ENCODE assay signal across 25 mouse cellular contexts in the genomic region with DNA sequence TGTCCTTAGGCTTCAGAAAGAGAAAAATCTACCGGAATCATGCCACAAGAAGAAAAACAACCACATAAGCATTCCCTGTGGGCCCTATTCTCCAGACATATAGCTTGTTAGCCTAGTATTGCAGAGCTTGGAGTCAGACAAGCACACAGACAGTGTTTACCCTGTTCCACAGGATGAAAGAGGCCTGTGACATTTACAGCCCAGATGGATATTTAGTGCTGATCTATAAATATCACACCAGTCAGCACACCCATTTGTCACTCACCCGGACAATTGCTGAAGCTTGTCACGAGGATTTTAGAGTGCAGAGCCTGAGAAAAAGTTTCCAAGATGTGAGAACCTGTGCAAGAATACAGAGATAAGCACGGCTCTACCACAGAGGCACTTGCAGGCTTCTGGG.
DNase-seq lines count a peak whose midpoint lies in the region; ATAC-seq and TF ChIP-seq lines count a peak whose summit lies in the region.
"Had no signal": no experiment of that assay in that cellular context is flagged by ENCODE, and none has a peak within 500 bp of the region (broad histone marks: within the 10 kb centered on the region; RNA-seq: fewer than 3 reads in every experiment).

No protein-coding gene starts in this region.

- WGBS in intestine, embryonic 14.5 days: 10% methylated on average over 4 of the region's 4 CpGs
- 7% methylated on average over 4 of the region's 4 CpGs for WGBS in intestine, postnatal 0 days
- WGBS in liver, postnatal 0 days (ENCODE audit: insufficient replicate concordance): 34% methylated on average over 4 of the region's 4 CpGs

- no peak overlapping the region for H3K4me3 ChIP-seq in intestine, embryonic 14.5 days (ENCODE audit: low read depth, low read length)
- H3K4me3 ChIP-seq in intestine, postnatal 0 days (ENCODE audit: low read depth, low read length): no peak overlapping the region
- H3K4me3 ChIP-seq in liver, postnatal 0 days (ENCODE audit: low read depth, low read length): no peak overlapping the region
- H3K4me3 ChIP-seq: embryonic facial prominence, embryonic 10.5 days; forebrain, embryonic 10.5 days; heart, embryonic 15.5 days; hindbrain, embryonic 10.5 days; limb, embryonic 10.5 days; midbrain, embryonic 12.5 days had no signal

- no peak for TF ChIP-seq EP300 in liver, postnatal 0 days (IDR thresholded peaks at IDR 0.05; ENCODE audit: low read depth)

- no peak for TF ChIP-seq CTCF in intestine, postnatal 0 days (IDR thresholded peaks at IDR 0.05; ENCODE audit: low read depth)
- TF ChIP-seq CTCF in liver, postnatal 0 days (IDR thresholded peaks at IDR 0.05; ENCODE audit: low read depth): no peak

- H3K4me2 ChIP-seq in intestine, embryonic 14.5 days (ENCODE audit: low read length): no peak overlapping the region
- no peak overlapping the region for H3K4me2 ChIP-seq in intestine, postnatal 0 days (replicated peaks; ENCODE audit: low read depth)
- H3K4me2 ChIP-seq in liver, postnatal 0 days (ENCODE audit: low read depth, low read length): no peak overlapping the region
- H3K4me2 ChIP-seq: heart, embryonic 15.5 days; midbrain, embryonic 12.5 days had no signal

- ATAC-seq in frontal cortex, adult (ENCODE audit: low TSS enrichment): peak; percentile 20; the same call in 1 of the 2 replicates
- ATAC-seq in intestine, embryonic 14.5 days (replicated peaks; ENCODE audit: low FRiP score, low TSS enrichment, low read depth): peak; percentile 77
- no peak for ATAC-seq in intestine, postnatal 0 days
- ATAC-seq in liver, postnatal 0 days: no peak
- ATAC-seq: hindbrain, embryonic 16.5 days had no signal

- H3K9ac ChIP-seq in intestine, embryonic 14.5 days (ENCODE audit: low read length): no peak overlapping the region
- no peak overlapping the region for H3K9ac ChIP-seq in intestine, postnatal 0 days (ENCODE audit: low read depth, low read length)
- no peak overlapping the region for H3K9ac ChIP-seq in liver, postnatal 0 days (replicated peaks)
- H3K9ac ChIP-seq: heart, embryonic 15.5 days; midbrain, embryonic 12.5 days had no signal

- H3K27ac ChIP-seq in intestine, embryonic 14.5 days (ENCODE audit: low read depth): no peak overlapping the region
- H3K27ac ChIP-seq in intestine, postnatal 0 days (ENCODE audit: low read depth, low read length): no peak overlapping the region
- H3K27ac ChIP-seq in liver, postnatal 0 days (ENCODE audit: low read depth): no peak overlapping the region
- H3K27ac ChIP-seq: embryonic facial prominence, embryonic 10.5 days; forebrain, embryonic 10.5 days; heart, embryonic 15.5 days; hindbrain, embryonic 10.5 days; kidney, postnatal 0 days; limb, embryonic 10.5 days; midbrain, embryonic 12.5 days; stomach, postnatal 0 days had no signal

- no peaks in the 10 kb centered on the region for H3K36me3 ChIP-seq in intestine, embryonic 14.5 days (ENCODE audit: control insufficient read depth, insufficient read depth, low read length)
- H3K36me3 ChIP-seq in intestine, postnatal 0 days (ENCODE audit: control insufficient read depth, insufficient read depth): no peaks in the 10 kb centered on the region
- no peaks in the 10 kb centered on the region for H3K36me3 ChIP-seq in liver, postnatal 0 days (replicated peaks; ENCODE audit: insufficient read depth, low read length)
- H3K36me3 ChIP-seq: embryonic facial prominence, embryonic 10.5 days; forebrain, embryonic 10.5 days; heart, embryonic 15.5 days; hindbrain, embryonic 10.5 days; limb, embryonic 10.5 days; midbrain, embryonic 12.5 days had no signal

- no peak for DNase-seq in frontal cortex, postnatal 10 days (ENCODE audit: low spot score in 2 of 2)
- DNase-seq in intestine, embryonic 14.5 days (ENCODE audit: low spot score): no peak
- peak; percentile 31 for DNase-seq in layer of hippocampus, adult 9-11 months
- DNase-seq in layer of hippocampus, postnatal 14 days (ENCODE audit: low spot score in 2 of 2): no peak
- DNase-seq in mesoderm, embryonic 11.5 days (ENCODE audit: low read depth, low spot score): peak; percentile 41
- DNase-seq in liver, postnatal 0 days: no peak
- DNase-seq: adrenal gland, postnatal 25 days; cerebellum, adult 11-12 months; cerebellum, postnatal 14 days; kidney, adult 18-20 months; liver; lung, postnatal 14 days; thymus, adult 2 months; thymus, postnatal 4 days had no signal

- H3K4me1 ChIP-seq in intestine, embryonic 14.5 days (replicated peaks; ENCODE audit: control insufficient read depth, insufficient read depth, low read length): 0 out of 2 replicates have a peak, but pooled peaks cover 3% of the 10 kb centered on the region
- no peaks in the 10 kb centered on the region for H3K4me1 ChIP-seq in intestine, postnatal 0 days (replicated peaks; ENCODE audit: control insufficient read depth, insufficient read depth, low read length)
- H3K4me1 ChIP-seq in liver, postnatal 0 days (ENCODE audit: insufficient read depth): no peaks in the 10 kb centered on the region
- H3K4me1 ChIP-seq: embryonic facial prominence, embryonic 10.5 days; forebrain, embryonic 10.5 days; hindbrain, embryonic 10.5 days; midbrain, embryonic 12.5 days had no signal

- no peaks in the 10 kb centered on the region for H3K27me3 ChIP-seq in intestine, embryonic 14.5 days (replicated peaks; ENCODE audit: control insufficient read depth, insufficient read depth, low read length)
- no peaks in the 10 kb centered on the region for H3K27me3 ChIP-seq in intestine, postnatal 0 days (replicated peaks; ENCODE audit: control insufficient read depth, insufficient read depth, low read length)
- H3K27me3 ChIP-seq in liver, postnatal 0 days (ENCODE audit: insufficient read depth, low read length): no peaks in the 10 kb centered on the region
- H3K27me3 ChIP-seq: heart, embryonic 15.5 days; midbrain, embryonic 12.5 days had no signal

- H3K9me3 ChIP-seq in intestine, embryonic 14.5 days (ENCODE audit: control insufficient read depth, low read length): no peaks in the 10 kb centered on the region
- H3K9me3 ChIP-seq in intestine, postnatal 0 days (ENCODE audit: control insufficient read depth): no peaks in the 10 kb centered on the region
- no peaks in the 10 kb centered on the region for H3K9me3 ChIP-seq in liver, postnatal 0 days (ENCODE audit: low read length)
- H3K9me3 ChIP-seq: embryonic facial prominence, embryonic 10.5 days; forebrain, embryonic 10.5 days; heart, embryonic 15.5 days; hindbrain, embryonic 10.5 days; limb, embryonic 10.5 days; midbrain, embryonic 12.5 days had no signal

Comparison
In these comparisons a context has a peak if more than half of its experiments do, and no peak if none do; other contexts are left out.
1. ATAC-seq: peak in frontal cortex, adult (single experiment) and intestine, embryonic 14.5 days (single experiment); none in intestine, postnatal 0 days (single experiment) and liver, postnatal 0 days (single experiment).
2. DNase-seq: peak in layer of hippocampus, adult 9-11 months (single experiment) and mesoderm, embryonic 11.5 days (single experiment); none in frontal cortex, postnatal 10 days (0 of 2), intestine, embryonic 14.5 days (single experiment), layer of hippocampus, postnatal 14 days (0 of 2) and liver, postnatal 0 days (single experiment).